Mouse (Mus musculus) liver, embryonic 15.5 days (tissue): Measurements from ENCODE around the gene Cfap97d2. TPM values are rescaled to one million over a fixed set of nuclear protein-coding genes. Genes with fewer than 3 reads are reported as not detected.

Experiments used
- ATAC-seq: fragments of 200-750 bp; cut with Nextera tagmentation; 2 replicates; pipeline ENCODE4 v1.8.0; 2017; ENCODE audit warnings: moderate number of reproducible peaks, mild to moderate bottlenecking, moderate library complexity; ENCODE audit not compliant: insufficient read depth
- H3K27ac ChIP-seq: fragments of 300-500 bp; sonication (generic); replicated peaks from 2 replicates; pipeline ENCODE4 v1.5.1; 2015; ENCODE audit warnings: mild to moderate bottlenecking, inconsistent platforms
- H3K27me3 ChIP-seq: fragments of 300-500 bp; sonication (generic); 2 replicates; pipeline ENCODE4 v1.6.1; 2015; ENCODE audit warnings: mild to moderate bottlenecking, inconsistent platforms
- H3K36me3 ChIP-seq: fragments of 300-500 bp; sonication (generic); replicated peaks from 2 replicates; pipeline ENCODE4 v1.6.1; 2015; ENCODE audit warnings: moderate library complexity, mild to moderate bottlenecking, inconsistent platforms
- H3K4me1 ChIP-seq: fragments of 300-500 bp; sonication (generic); replicated peaks from 2 replicates; pipeline ENCODE4 v1.6.1; 2015; ENCODE audit warnings: inconsistent platforms
- H3K4me2 ChIP-seq: fragments of 300-500 bp; sonication (generic); 2 replicates; pipeline ENCODE4 v1.6.1; 2015; ENCODE audit warnings: moderate library complexity, mild to moderate bottlenecking, inconsistent platforms
- H3K4me3 ChIP-seq: fragments of 300-500 bp; sonication (generic); replicated peaks from 2 replicates; pipeline ENCODE4 v1.5.1; 2015; ENCODE audit warnings: mild to moderate bottlenecking, inconsistent platforms
- H3K9ac ChIP-seq: fragments of 300-500 bp; sonication (generic); 2 replicates; pipeline ENCODE4 v1.6.1; 2015; ENCODE audit warnings: moderate library complexity, mild to moderate bottlenecking, inconsistent platforms
- H3K9me3 ChIP-seq: fragments of 300-500 bp; sonication (generic); replicated peaks from 2 replicates; pipeline ENCODE4 v1.6.1; 2016; ENCODE audit warnings: inconsistent platforms
- WGBS: fragments of 180-500 bp; shearing (Covaris S2); methylation state at CpG from one replicate; pipeline ENCODE4 v1.1.7; 2015; ENCODE audit warnings: mixed read lengths; ENCODE audit not compliant: insufficient replicate concordance; 5-methylcytosine and 5-hydroxymethylcytosine counted together
- polyA plus RNA-seq: library from polyadenylated mRNA; unstranded; fragments of >200 nt; fragmentation: Nextera tagmentation; extraction: Ambion mirVana; gene quantifications from 2 replicates; pipeline ENCODE4 v1.2.1, GENCODE M21; 2015

Gene Cfap97d2
- 0.12 TPM in 1 of 2 replicates, not detected in the other for polyA plus RNA-seq

DNA sequence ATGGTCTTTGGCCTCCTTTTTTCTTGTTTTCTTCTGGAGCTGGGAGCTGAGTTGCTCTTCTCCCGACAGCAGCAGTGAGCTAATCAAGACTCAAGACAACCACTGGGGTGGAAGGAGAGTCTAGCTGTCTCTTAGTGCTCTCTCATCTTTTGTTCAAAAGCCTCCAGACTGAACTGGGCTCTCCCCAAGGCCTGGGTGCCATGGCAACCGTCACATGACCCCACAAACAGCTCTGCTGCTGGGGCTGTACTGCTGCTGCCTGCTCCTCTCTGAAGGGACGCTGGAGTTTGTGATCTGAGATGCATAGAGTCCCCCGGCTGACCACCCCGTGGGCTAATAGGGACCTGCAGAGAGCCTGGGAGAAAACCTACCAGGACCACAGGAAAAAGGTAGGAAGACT, at the start of gene Cfap97d2:
TSS of gene Cfap97d2 (plus strand) at position 222 of the 400 bp plus-strand sequence.
- 31% methylated on average over 5 of the region's 5 CpGs for WGBS

DNA sequence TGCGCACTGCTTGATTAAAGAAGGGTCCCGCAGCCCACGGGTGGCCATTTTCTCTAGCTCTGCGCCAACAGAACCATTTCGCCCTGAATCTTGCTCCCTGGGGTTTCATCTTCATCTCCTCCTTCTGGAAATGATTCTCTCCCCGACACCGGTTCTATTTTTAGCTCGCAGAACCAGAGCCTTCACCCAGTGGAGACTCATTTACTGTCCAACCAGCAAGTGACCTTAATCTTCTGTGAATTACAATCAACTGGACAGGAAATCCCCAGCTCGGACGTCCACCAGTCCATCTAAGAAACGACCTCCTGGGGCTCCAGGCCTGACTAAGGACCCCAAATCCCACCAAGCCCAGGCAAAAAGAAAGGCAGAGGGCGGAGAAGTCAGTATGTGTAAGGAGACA, 48.2 kb upstream of the Cfap97d2 start:
- no peak for ATAC-seq
- WGBS, result 74% methylated on average over 12 of the region's 12 CpGs
- H3K9me3 ChIP-seq, result no peaks in the 10 kb centered on the region
- H3K4me3 ChIP-seq, result no peak overlapping the region
- H3K27me3 ChIP-seq, result no peaks in the 10 kb centered on the region
- no peak overlapping the region for H3K4me2 ChIP-seq
- H3K36me3 ChIP-seq, result no peaks in the 10 kb centered on the region
- H3K4me1 ChIP-seq, result 0 out of 2 replicates have a peak, but pooled peaks cover 2% of the 10 kb centered on the region
- H3K27ac ChIP-seq, result no peak overlapping the region
- H3K9ac ChIP-seq, result no peak overlapping the region

More for the DNA sequence above, at the start of gene Cfap97d2:
- H3K4me3 ChIP-seq, result no peak within 1 kb of the TSS
- H3K4me2 ChIP-seq, result no peak within 1 kb of the TSS
- H3K4me1 ChIP-seq, result no peaks in the 10 kb centered on the region
- H3K27me3 ChIP-seq, result no peaks in the 10 kb centered on the region
- no peaks in the 10 kb centered on the region for H3K9me3 ChIP-seq
- no peak within 1 kb of the TSS for H3K9ac ChIP-seq
- no peak for ATAC-seq
- H3K27ac ChIP-seq, result no peak within 1 kb of the TSS
- H3K36me3 ChIP-seq, result no peaks in the 10 kb centered on the region

DNA sequence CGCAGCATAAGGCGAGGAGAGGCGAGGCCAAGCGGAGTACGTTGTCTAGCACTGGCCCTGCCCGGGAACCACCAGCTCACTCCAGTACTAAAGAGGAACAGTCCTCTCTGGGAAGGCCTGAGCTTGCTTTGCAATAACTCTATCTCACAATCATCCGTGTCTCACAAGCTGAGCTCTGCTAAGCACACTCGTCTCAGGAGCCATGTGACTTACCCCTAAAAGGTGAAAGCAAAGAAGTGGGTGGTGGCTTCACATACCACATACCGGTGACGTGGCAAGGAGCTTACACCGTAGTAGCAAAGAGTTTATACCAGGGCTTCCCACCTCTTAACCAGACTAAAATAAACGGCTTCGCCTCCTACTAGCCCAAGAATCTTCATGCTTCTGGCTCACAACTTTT, 45.4 kb upstream of the Cfap97d2 start:
- ATAC-seq, result no peak; the same call in 1 of the 2 replicates
- no peak overlapping the region for H3K27ac ChIP-seq

DNA sequence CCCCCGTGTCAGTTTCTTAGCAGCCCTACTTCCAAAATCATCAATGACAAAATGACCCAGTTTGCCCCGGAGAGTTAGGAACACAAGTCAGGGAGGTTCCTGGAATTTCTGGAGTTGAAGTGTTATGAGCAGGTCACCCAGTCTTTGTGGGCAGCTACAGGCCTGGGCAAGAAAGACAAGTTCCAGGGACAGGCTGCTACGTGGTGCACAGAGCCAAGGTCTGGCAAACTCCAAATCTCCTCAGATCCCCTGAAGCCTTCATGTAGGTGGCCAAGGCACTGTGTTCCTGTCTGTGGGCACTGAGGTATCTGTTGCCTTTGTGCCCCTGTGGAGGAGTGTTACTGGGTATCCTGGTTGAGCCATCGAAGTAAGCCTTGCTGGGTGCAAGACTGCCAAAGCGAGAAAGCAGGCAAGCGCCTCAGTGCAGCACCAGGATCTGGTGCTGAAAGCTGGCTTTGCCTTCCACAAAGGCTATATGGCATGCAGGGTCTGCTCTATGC, 40.9 kb upstream of the Cfap97d2 start:
- Histone ChIP-seq H3K36me3 (no peaks in the 10 kb centered on the region), H3K27ac (no peak overlapping the region), H3K4me2 (no peak overlapping the region), H3K27me3 (no peaks in the 10 kb centered on the region), H3K9me3 (no peaks in the 10 kb centered on the region), H3K4me1 (peaks cover 21% of the 10 kb centered on the region), H3K4me3 (no peak overlapping the region), H3K9ac (no peak overlapping the region)
- 71% methylated on average over 6 of the region's 6 CpGs for WGBS
- ATAC-seq, result no peak

More for the DNA sequence above, 45.4 kb upstream of the Cfap97d2 start:
- Histone ChIP-seq H3K4me1 (peaks cover 7% of the 10 kb centered on the region; the same call in 1 of the 2 replicates), H3K9ac (no peak overlapping the region), H3K36me3 (no peaks in the 10 kb centered on the region), H3K4me2 (no peak overlapping the region), H3K27me3 (no peaks in the 10 kb centered on the region), H3K9me3 (no peaks in the 10 kb centered on the region), H3K4me3 (no peak overlapping the region)
- WGBS, result 66% methylated on average over 13 of the region's 13 CpGs

- H3K27me3 ChIP-seq, result no peaks in the 10 kb centered on the region
- no peak overlapping the region for H3K4me2 ChIP-seq
- no peaks in the 10 kb centered on the region for H3K9me3 ChIP-seq
- ATAC-seq, result no peak
- H3K9ac ChIP-seq, result no peak overlapping the region
- H3K4me1 ChIP-seq, result peaks cover 27% of the 10 kb centered on the region
- no peaks in the 10 kb centered on the region for H3K36me3 ChIP-seq
- H3K27ac ChIP-seq, result no peak overlapping the region
- WGBS, result 67% methylated on average over 4 of the region's 4 CpGs
- no peak overlapping the region for H3K4me3 ChIP-seq
Observed at GRCm38 (mm10) chr8:13665538-13665937, 40.2 kb upstream of the Cfap97d2 start.

- H3K9ac ChIP-seq, result no peak overlapping the region
- WGBS, result 34% methylated on average over 8 of the region's 8 CpGs
Observed at GRCm38 (mm10) chr8:13665944-13666343, 39.7 kb upstream of the Cfap97d2 start.

GRCm38 (mm10) chr8:13667917-13668316, 37.8 kb upstream of the Cfap97d2 start:
- Histone ChIP-seq H3K4me3 (no peak overlapping the region), H3K9me3 (no peaks in the 10 kb centered on the region), H3K4me1 (peaks cover 47% of the 10 kb centered on the region), H3K36me3 (no peaks in the 10 kb centered on the region), H3K9ac (no peak overlapping the region), H3K27ac (0 out of 2 replicates have a peak overlapping the region, but pooled peaks have one; percentile 4), H3K27me3 (no peaks in the 10 kb centered on the region), H3K4me2 (no peak overlapping the region)
- no peak for ATAC-seq
- WGBS, result 75% methylated on average over 4 of the region's 4 CpGs

More at GRCm38 (mm10) chr8:13665944-13666343, 39.7 kb upstream of the Cfap97d2 start:
- no peak overlapping the region for H3K4me3 ChIP-seq
- no peaks in the 10 kb centered on the region for H3K36me3 ChIP-seq
- peaks cover 29% of the 10 kb centered on the region for H3K4me1 ChIP-seq
- no peaks in the 10 kb centered on the region for H3K27me3 ChIP-seq
- ATAC-seq, result 0 out of 2 replicates have a peak, but pooled peaks have one; percentile 25
- no peak overlapping the region for H3K4me2 ChIP-seq
- H3K27ac ChIP-seq, result no peak overlapping the region
- H3K9me3 ChIP-seq, result no peaks in the 10 kb centered on the region

DNA sequence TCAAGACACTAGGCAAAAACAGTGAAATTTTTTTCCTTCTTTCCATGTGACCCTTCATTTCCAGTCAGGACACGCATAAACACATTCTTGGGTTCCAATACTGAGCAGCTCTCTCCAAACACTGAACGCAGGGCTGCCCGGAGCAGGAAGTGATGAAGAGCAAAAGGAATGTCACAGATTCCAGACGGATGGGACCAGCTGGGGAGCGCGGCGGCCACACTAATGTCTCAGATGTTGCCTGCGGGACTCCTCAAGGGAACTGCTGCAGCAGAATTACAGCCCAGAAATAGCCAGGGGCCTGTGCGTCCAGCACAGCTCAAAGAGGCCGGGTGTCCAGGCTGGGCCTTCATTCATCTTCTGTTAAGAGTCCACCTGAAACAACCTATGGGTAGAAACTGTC, 37.3 kb upstream of the Cfap97d2 start:
- Histone ChIP-seq H3K36me3 (no peaks in the 10 kb centered on the region), H3K27me3 (no peaks in the 10 kb centered on the region), H3K27ac (no peak overlapping the region; the same call in 1 of the 2 replicates), H3K9ac (no peak overlapping the region), H3K9me3 (no peaks in the 10 kb centered on the region), H3K4me1 (peaks cover 52% of the 10 kb centered on the region), H3K4me3 (no peak overlapping the region), H3K4me2 (no peak overlapping the region)
- 80% methylated on average over 10 of the region's 10 CpGs for WGBS
- ATAC-seq, result no peak

- Histone ChIP-seq H3K4me1 (peaks cover 65% of the 10 kb centered on the region), H3K27ac (no peak overlapping the region), H3K36me3 (no peaks in the 10 kb centered on the region)
Observed at GRCm38 (mm10) chr8:13670011-13670471, 35.6 kb upstream of the Cfap97d2 start.

GRCm38 (mm10) chr8:13671246-13672003, 34.3 kb upstream of the Cfap97d2 start:
- Histone ChIP-seq H3K9ac (no peak overlapping the region), H3K27ac (no peak overlapping the region), H3K4me1 (peaks cover 67% of the 10 kb centered on the region), H3K4me2 (0 out of 2 replicates have a peak overlapping the region, but pooled peaks have one; percentile 0), H3K27me3 (peaks cover 6% of the 10 kb centered on the region; the same call in 1 of the 2 replicates), H3K4me3 (no peak overlapping the region), H3K36me3 (no peaks in the 10 kb centered on the region), H3K9me3 (no peaks in the 10 kb centered on the region)
- ATAC-seq, result peak; percentile 61
- 33% methylated on average over 10 of the region's 10 CpGs for WGBS

More at GRCm38 (mm10) chr8:13670011-13670471, 35.6 kb upstream of the Cfap97d2 start:
- Histone ChIP-seq H3K4me2 (no peak overlapping the region), H3K9ac (no peak overlapping the region), H3K9me3 (no peaks in the 10 kb centered on the region), H3K27me3 (no peaks in the 10 kb centered on the region), H3K4me3 (no peak overlapping the region)
- 81% methylated on average over 17 of the region's 17 CpGs for WGBS
- no peak for ATAC-seq

DNA sequence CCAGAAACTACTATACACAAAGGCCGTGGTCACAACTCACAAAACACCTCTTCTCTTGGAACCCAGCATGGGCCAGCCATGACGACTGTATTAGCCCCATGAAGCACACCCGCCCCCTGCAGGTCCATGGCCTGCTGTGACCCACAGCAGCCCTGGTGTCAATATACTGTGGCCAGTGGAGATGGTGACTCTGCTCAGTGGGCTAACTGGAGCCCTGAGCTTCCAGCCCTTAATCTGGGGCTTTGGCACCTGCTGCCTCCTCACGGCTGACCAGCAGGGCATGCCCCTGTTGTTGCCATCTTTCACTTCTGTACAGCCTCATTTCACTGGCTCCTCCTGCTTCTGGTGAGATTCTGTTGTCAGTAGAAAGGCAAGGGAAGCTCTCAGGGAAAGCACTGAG, 32.5 kb upstream of the Cfap97d2 start:
- Histone ChIP-seq H3K27me3 (peaks cover 6% of the 10 kb centered on the region; the same call in 1 of the 2 replicates), H3K9ac (no peak overlapping the region), H3K4me3 (no peak overlapping the region), H3K4me2 (peak overlapping the region; percentile 9; the same call in 1 of the 2 replicates), H3K4me1 (peaks cover 82% of the 10 kb centered on the region), H3K36me3 (no peaks in the 10 kb centered on the region), H3K27ac (peak overlapping the region; percentile 38; the same call in 1 of the 2 replicates), H3K9me3 (no peaks in the 10 kb centered on the region)
- WGBS, result 50% methylated on average over 4 of the region's 4 CpGs
- ATAC-seq, result no peak
